Mouse (Mus musculus) forebrain, embryonic 16.5 days (tissue): ENCODE measurements around the gene Rbm38. TPM values are rescaled to one million over a fixed set of nuclear protein-coding genes. Genes with fewer than 3 reads are reported as not detected.
A peak's percentile ranks its signal among the peaks of the same experiment; 100 is the strongest.

Experiments used
- ATAC-seq: fragments of 200-750 bp; cut with Nextera tagmentation; 2 replicates; pipeline ENCODE4 v1.8.0; 2017; ENCODE audit warnings: mild to moderate bottlenecking, moderate library complexity
- H3K27ac ChIP-seq: fragments of 300-500 bp; sonication (generic); 2 replicates; pipeline ENCODE4 v1.5.1; 2014; ENCODE audit warnings: low read length, control low read depth
- H3K27me3 ChIP-seq: fragments of 300-500 bp; sonication (generic); replicated peaks from 2 replicates; pipeline ENCODE4 v1.6.1; 2014; ENCODE audit warnings: low read length; ENCODE audit not compliant: control insufficient read depth, insufficient read depth
- H3K36me3 ChIP-seq: fragments of 300-500 bp; sonication (generic); 2 replicates; pipeline ENCODE4 v1.6.1; 2014; ENCODE audit not compliant: control insufficient read depth, insufficient read depth
- H3K4me1 ChIP-seq: fragments of 300-500 bp; sonication (generic); replicated peaks from 2 replicates; pipeline ENCODE4 v1.6.1; 2014; ENCODE audit warnings: low read length; ENCODE audit not compliant: control insufficient read depth, insufficient read depth
- H3K4me2 ChIP-seq: fragments of 300-500 bp; sonication (generic); 2 replicates; pipeline ENCODE4 v1.6.1; 2014; ENCODE audit warnings: mild to moderate bottlenecking, low read length, control low read depth
- H3K4me3 ChIP-seq: fragments of 300-500 bp; sonication (generic); replicated peaks from 2 replicates; pipeline ENCODE4 v1.5.1; 2014; ENCODE audit warnings: mild to moderate bottlenecking, low read length, control low read depth
- H3K9ac ChIP-seq: fragments of 300-500 bp; sonication (generic); replicated peaks from 2 replicates; pipeline ENCODE4 v1.6.1; 2014; ENCODE audit warnings: low read depth, low read length, control low read depth
- H3K9me3 ChIP-seq: fragments of 300-500 bp; sonication (generic); 2 replicates; pipeline ENCODE4 v1.6.1; 2016; ENCODE audit warnings: low read length; ENCODE audit not compliant: control insufficient read depth
- WGBS: fragments of 180-500 bp; shearing (Covaris S2); extraction: QIAGEN DNeasy Blood & Tissue Kit; methylation state at CpG from one replicate; pipeline ENCODE4 v1.1.7; 2014; 5-methylcytosine and 5-hydroxymethylcytosine counted together
- polyA plus RNA-seq: library from polyadenylated mRNA; unstranded; fragments of >200 nt; fragmentation: Nextera tagmentation; extraction: Ambion mirVana; gene quantifications from 2 replicates; pipeline ENCODE4 v1.2.1, GENCODE M21; 2015

The Rbm38 gene
- polyA plus RNA-seq, 1 experiment from 2014 or later = 23.4 TPM

DNA sequence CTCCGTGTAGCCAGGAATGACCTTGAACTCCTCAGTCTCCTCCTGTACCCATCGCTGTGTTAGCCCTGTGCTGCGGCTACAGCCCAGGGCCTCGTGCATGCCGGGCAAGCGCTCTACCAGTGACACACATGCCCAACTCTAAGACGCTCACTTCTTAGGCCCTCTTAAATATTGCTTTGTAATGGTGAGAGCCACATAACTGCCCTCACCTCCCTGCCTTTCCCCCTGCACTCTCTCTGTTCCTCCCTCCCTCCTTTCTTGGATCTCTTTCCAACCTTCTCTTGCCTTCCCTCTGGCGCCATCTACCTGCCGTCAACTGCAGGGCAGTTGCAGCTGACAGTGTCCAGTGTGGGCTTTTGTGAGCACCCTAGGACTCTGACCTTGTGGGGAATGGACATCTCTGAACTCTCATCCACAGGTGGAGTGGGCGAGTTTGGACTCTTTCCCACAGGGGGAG is 60.5 kb downstream of the Rbm38 start:
- Histone ChIP-seq H3K4me3 (no peak overlapping the region), H3K9ac (no peak overlapping the region), H3K27ac (no peak overlapping the region), H3K9me3 (no peaks in the 10 kb centered on the region), H3K4me1 (no peaks in the 10 kb centered on the region), H3K4me2 (no peak overlapping the region), H3K27me3 (no peaks in the 10 kb centered on the region), H3K36me3 (no peaks in the 10 kb centered on the region)
- WGBS = 34% methylated on average over 10 of the region's 10 CpGs
- ATAC-seq = peak; percentile 66

DNA sequence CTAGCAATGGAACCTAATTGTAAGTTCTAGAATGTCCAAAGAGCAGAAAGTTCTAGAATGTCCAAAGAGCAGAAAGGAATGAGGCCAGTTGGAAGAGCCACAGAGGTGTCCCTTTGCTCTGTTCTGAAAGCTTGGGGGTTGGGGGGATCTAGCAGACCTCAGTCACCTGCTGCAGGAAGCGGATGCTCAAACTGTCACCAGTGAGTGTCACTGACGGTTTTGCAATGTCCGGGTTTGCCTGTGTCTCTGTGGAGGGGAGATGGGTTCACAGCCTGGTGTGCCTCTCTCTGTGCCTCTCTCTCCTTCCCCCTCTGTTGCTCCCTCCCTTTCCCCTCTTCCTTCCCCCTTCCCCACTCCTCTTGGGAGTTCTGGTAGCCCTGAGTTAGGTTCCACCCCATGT is 62.4 kb downstream of the Rbm38 start:
- H3K9ac ChIP-seq = no peak overlapping the region
- ATAC-seq = no peak
- H3K4me1 ChIP-seq = no peaks in the 10 kb centered on the region
- no peak overlapping the region for H3K4me3 ChIP-seq
- H3K27me3 ChIP-seq = no peaks in the 10 kb centered on the region
- no peak overlapping the region for H3K4me2 ChIP-seq
- H3K9me3 ChIP-seq = no peaks in the 10 kb centered on the region
- 90% methylated on average over 3 of the region's 3 CpGs for WGBS
- H3K27ac ChIP-seq = no peak overlapping the region
- no peaks in the 10 kb centered on the region for H3K36me3 ChIP-seq

GRCm38 (mm10) chr2:173083106-173083505 is 62.8 kb downstream of the Rbm38 start:
- H3K9ac ChIP-seq = no peak overlapping the region
- H3K4me1 ChIP-seq = no peaks in the 10 kb centered on the region
- ATAC-seq = no peak
- 85% methylated on average over 9 of the region's 9 CpGs for WGBS
- H3K4me3 ChIP-seq = no peak overlapping the region
- no peaks in the 10 kb centered on the region for H3K27me3 ChIP-seq
- no peak overlapping the region for H3K27ac ChIP-seq
- H3K4me2 ChIP-seq = no peak overlapping the region
- H3K36me3 ChIP-seq = no peaks in the 10 kb centered on the region
- no peaks in the 10 kb centered on the region for H3K9me3 ChIP-seq

DNA sequence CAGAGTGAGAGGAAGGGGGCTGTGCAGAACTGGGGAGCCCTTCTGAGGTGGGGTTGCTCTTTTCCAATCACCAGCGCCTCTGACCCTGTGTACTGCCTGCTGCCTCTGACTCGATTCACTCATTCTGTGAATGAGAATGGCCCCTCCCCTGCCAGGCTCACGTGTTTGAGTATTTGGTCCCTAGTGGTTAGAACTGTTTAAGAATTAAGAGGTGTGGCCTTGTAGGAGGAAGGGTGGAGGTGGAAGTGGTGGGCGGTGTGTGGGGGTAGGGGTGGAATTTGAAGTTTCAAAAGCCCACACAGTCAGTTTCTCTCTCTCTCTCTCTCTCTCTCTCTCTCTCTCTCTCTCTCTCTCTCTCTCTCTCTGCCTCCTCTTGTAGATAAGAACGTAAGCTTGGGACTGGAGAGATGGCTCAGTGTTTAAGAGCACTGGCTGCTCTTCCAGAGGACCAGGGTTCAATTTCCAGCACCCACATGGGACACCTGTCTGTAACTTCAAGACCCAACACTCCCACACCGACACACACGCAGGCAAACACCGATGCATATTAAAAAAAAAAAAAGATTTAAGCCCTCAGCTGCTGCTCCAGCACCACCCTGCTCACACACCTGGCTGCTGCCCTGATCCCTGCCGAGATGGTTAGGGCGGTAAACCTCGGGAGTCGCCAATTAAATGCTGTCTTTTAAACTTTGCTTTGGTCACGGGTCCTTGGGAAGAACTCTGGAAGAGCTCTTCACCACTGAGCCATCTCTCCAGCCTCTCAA is 63.6 kb downstream of the Rbm38 start:
- ATAC-seq = no peak
- Histone ChIP-seq H3K4me2 (no peak overlapping the region), H3K36me3 (no peaks in the 10 kb centered on the region), H3K27me3 (no peaks in the 10 kb centered on the region), H3K27ac (no peak overlapping the region), H3K9me3 (no peaks in the 10 kb centered on the region), H3K9ac (no peak overlapping the region), H3K4me1 (no peaks in the 10 kb centered on the region), H3K4me3 (no peak overlapping the region)
- 13% methylated on average over 13 of the region's 13 CpGs for WGBS

Other genes starting within 250 kb of the Rbm38 start
- gene Bmp7, start 80.2 kb upstream of the Rbm38 start, polyA plus RNA-seq = 7.4 and 9.7 TPM in 2 replicates
- 0.68 and 0.75 TPM in 2 replicates for gene Spo11, start 42.8 kb upstream of the Rbm38 start, polyA plus RNA-seq
- 156 TPM in 2 replicates for gene Rae1, start 20.4 kb upstream of the Rbm38 start, polyA plus RNA-seq
- not detected in 2 replicates for gene Ctcfl, start 99.0 kb downstream of the Rbm38 start, polyA plus RNA-seq
- not detected in 2 replicates for gene Pck1, start 132.6 kb downstream of the Rbm38 start, polyA plus RNA-seq
- not detected in 2 replicates for gene Zbp1, start 198.4 kb downstream of the Rbm38 start, polyA plus RNA-seq